ENCODE assay signal across 8 mouse cellular contexts in the genomic region with DNA sequence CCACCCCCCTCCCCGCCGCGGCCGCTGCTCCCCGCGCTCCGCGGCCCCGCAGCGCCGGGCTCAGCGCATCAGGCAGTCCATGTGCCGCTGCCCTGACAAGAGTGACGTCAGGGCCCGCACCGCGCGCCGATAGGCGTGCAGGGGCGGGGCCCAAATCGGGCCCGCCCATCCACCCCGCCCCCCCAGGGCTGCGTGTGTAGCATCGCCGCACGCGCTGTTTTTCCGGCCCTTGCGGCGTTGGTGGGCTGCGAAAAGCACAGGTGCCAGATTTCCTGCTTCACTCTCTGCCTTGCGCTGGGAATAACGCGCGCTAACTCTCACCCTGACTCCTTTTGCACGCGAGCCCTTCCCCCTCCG. TPM values are rescaled to one million over a fixed set of nuclear protein-coding genes. Genes with fewer than 3 reads are reported as not detected.
DNase-seq lines count a peak whose midpoint lies in the region; ATAC-seq and TF ChIP-seq lines count a peak whose summit lies in the region.

TSS of gene Hlf (minus strand) at position 79 of the 357 bp plus-strand sequence.

- H3K27ac ChIP-seq in hindbrain, embryonic 10.5 days = peak within 1 kb of the TSS; percentile 66; the same call in 1 of the 2 replicates
- no peak within 1 kb of the TSS for H3K27ac ChIP-seq in lung, embryonic 15.5 days
- peak within 1 kb of the TSS; percentile 48 for H3K27ac ChIP-seq in olfactory bulb, adult 2 months (ENCODE audit: insufficient read depth, low read depth, low read length)

- peak; percentile 96 for ATAC-seq in lung, embryonic 15.5 days (ENCODE audit: borderline replicate concordance, extremely low read depth, low FRiP score, low TSS enrichment)

- WGBS in hindbrain, embryonic 10.5 days = 0% methylated on average over 40 of the region's 40 CpGs
- 0% methylated on average over 34 of the region's 40 CpGs for WGBS in lung, embryonic 15.5 days
- under 1% methylated on average over 40 of the region's 40 CpGs for WGBS in olfactory bulb, adult 2 months

- peak; percentile 95 for DNase-seq in MN1 (ENCODE audit: low spot score)
- DNase-seq in cerebellum, adult 9-10 months = peak; percentile 93
- DNase-seq in frontal cortex, adult 2 months (ENCODE audit: extremely low spot score in 1 of 2, low spot score in 1 of 2) = peak; percentile 86 to 95
- peak; percentile 91 for DNase-seq in hindbrain, embryonic 10.5 days (ENCODE audit: low spot score)
- peak; percentile 67 for DNase-seq in layer of hippocampus, adult 9-10 months (ENCODE audit: low spot score)
- DNase-seq in thymus, adult 18-20 months = peak; percentile 69 to 70

- no peaks in the 10 kb centered on the region for H3K9me3 ChIP-seq in hindbrain, embryonic 10.5 days
- no peaks in the 10 kb centered on the region for H3K9me3 ChIP-seq in lung, embryonic 15.5 days

- peaks cover 39% of the 10 kb centered on the region for H3K4me1 ChIP-seq in hindbrain, embryonic 10.5 days (replicated peaks)
- H3K4me1 ChIP-seq in lung, embryonic 15.5 days = peaks cover 29% of the 10 kb centered on the region
- H3K4me1 ChIP-seq in olfactory bulb, adult 2 months (ENCODE audit: control insufficient read depth, insufficient read depth, low read length) = peaks cover 5% of the 10 kb centered on the region; the same call in 1 of the 2 replicates

- peak within 1 kb of the TSS; percentile 93 for H3K4me2 ChIP-seq in lung, embryonic 15.5 days

- TF ChIP-seq CTCF in olfactory bulb, adult 2 months (IDR thresholded peaks at IDR 0.05; ENCODE audit: insufficient read depth, low read depth, low read length) = no peak

- peak within 1 kb of the TSS; percentile 46 for H3K9ac ChIP-seq in lung, embryonic 15.5 days

- peaks cover 69% of the 10 kb centered on the region for H3K27me3 ChIP-seq in hindbrain, embryonic 10.5 days (ENCODE audit: insufficient read depth, poor library complexity, severe bottlenecking)
- peaks cover 29% of the 10 kb centered on the region for H3K27me3 ChIP-seq in lung, embryonic 15.5 days

- peak; percentile 63; the same call in 1 of the 2 replicates for TF ChIP-seq POLR2A in olfactory bulb, adult 2 months (IDR thresholded peaks at IDR 0.05; ENCODE audit: insufficient read depth, low read depth, low read length)

- no peaks in the 10 kb centered on the region for H3K36me3 ChIP-seq in hindbrain, embryonic 10.5 days
- no peaks in the 10 kb centered on the region for H3K36me3 ChIP-seq in lung, embryonic 15.5 days

- peak within 1 kb of the TSS; percentile 57 for H3K4me3 ChIP-seq in hindbrain, embryonic 10.5 days
- peak within 1 kb of the TSS; percentile 49 for H3K4me3 ChIP-seq in lung, embryonic 15.5 days
- H3K4me3 ChIP-seq in olfactory bulb, adult 2 months (ENCODE audit: insufficient read depth, low read depth, low read length) = peak within 1 kb of the TSS; percentile 82

RNA-seq across cellular contexts. Expression of gene Hlf, which starts in this region (rescaled TPM):
- 76.4 and 93.9 TPM in 2 replicates for polyA plus RNA-seq in frontal cortex, adult 2 months (2012; rRNA removed)
- 1.0 and 1.9 TPM in 2 replicates for polyA plus RNA-seq in hindbrain, embryonic 10.5 days (2016; fragmentation: Nextera tagmentation; extraction: Ambion mirVana)
- polyA plus RNA-seq in lung, embryonic 15.5 days (2015; fragmentation: Nextera tagmentation; extraction: Ambion mirVana) = 4.6 TPM in 2 replicates
- not detected in 2 replicates for polyA plus RNA-seq in olfactory bulb, adult 2 months (2012; ENCODE audit: insufficient read depth, insufficient read length, low replicate concordance, missing spikeins)
